Mouse (Mus musculus) neural tube, embryonic 12.5 days (tissue): Measurements from ENCODE around the gene Slc37a1. TPM values are rescaled to one million over a fixed set of nuclear protein-coding genes. Genes with fewer than 3 reads are reported as not detected.

Experiments used
- ATAC-seq: fragments of 200-750 bp; cut with Nextera tagmentation; 2 replicates; pipeline ENCODE4 v1.8.0; 2017; ENCODE audit warnings: low read depth, mild to moderate bottlenecking, moderate TSS enrichment, moderate library complexity; ENCODE audit not compliant: low FRiP score
- H3K27ac ChIP-seq: fragments of 300-500 bp; sonication (generic); 2 replicates; pipeline ENCODE4 v1.5.1; 2016
- H3K27me3 ChIP-seq: fragments of 300-500 bp; sonication (generic); replicated peaks from 2 replicates; pipeline ENCODE4 v1.6.1; 2016; ENCODE audit warnings: mild to moderate bottlenecking
- H3K36me3 ChIP-seq: fragments of 300-500 bp; sonication (generic); 2 replicates; pipeline ENCODE4 v1.6.1; 2016; ENCODE audit warnings: mild to moderate bottlenecking
- H3K4me1 ChIP-seq: fragments of 300-500 bp; sonication (generic); 2 replicates; pipeline ENCODE4 v1.6.1; 2016
- H3K4me2 ChIP-seq: fragments of 300-500 bp; sonication (generic); replicated peaks from 2 replicates; pipeline ENCODE4 v1.6.1; 2016; ENCODE audit warnings: mild to moderate bottlenecking
- H3K4me3 ChIP-seq: fragments of 300-500 bp; sonication (generic); 2 replicates; pipeline ENCODE4 v1.5.1; 2016
- H3K9ac ChIP-seq: fragments of 300-500 bp; sonication (generic); 2 replicates; pipeline ENCODE4 v1.6.1; 2016; ENCODE audit warnings: mild to moderate bottlenecking
- H3K9me3 ChIP-seq: fragments of 300-500 bp; sonication (generic); 2 replicates; pipeline ENCODE4 v1.6.1; 2016; ENCODE audit warnings: mild to moderate bottlenecking
- WGBS: fragments of 180-500 bp; shearing (Covaris S2); methylation state at CpG from one replicate; pipeline ENCODE4 v1.1.7; 2016; 5-methylcytosine and 5-hydroxymethylcytosine counted together
- polyA plus RNA-seq: library from polyadenylated mRNA; unstranded; fragments of >200 nt; fragmentation: Nextera tagmentation; extraction: Ambion mirVana; gene quantifications from 2 replicates; pipeline ENCODE4 v1.2.1, GENCODE M21; 2016

The Slc37a1 gene
- polyA plus RNA-seq, 1 experiment from 2014 or later: 15.9 TPM

GRCm38 (mm10) chr17:31315046-31315792 is 28.6 kb downstream of the Slc37a1 start:
- no peaks in the 10 kb centered on the region for H3K27me3 ChIP-seq
- H3K4me1 ChIP-seq: peaks cover 25% of the 10 kb centered on the region
- no peak overlapping the region for H3K4me3 ChIP-seq
- H3K36me3 ChIP-seq: peaks cover 12% of the 10 kb centered on the region
- H3K9me3 ChIP-seq: no peaks in the 10 kb centered on the region
- no peak overlapping the region for H3K27ac ChIP-seq
- no peak for ATAC-seq
- no peak overlapping the region for H3K4me2 ChIP-seq
- no peak overlapping the region for H3K9ac ChIP-seq
- WGBS: 32% methylated on average over 13 of the region's 13 CpGs

GRCm38 (mm10) chr17:31315993-31316392 is 29.4 kb downstream of the Slc37a1 start:
- Histone ChIP-seq H3K27ac (no peak overlapping the region), H3K9ac (no peak overlapping the region), H3K9me3 (no peaks in the 10 kb centered on the region), H3K36me3 (peaks cover 12% of the 10 kb centered on the region), H3K4me3 (no peak overlapping the region), H3K27me3 (no peaks in the 10 kb centered on the region), H3K4me2 (no peak overlapping the region), H3K4me1 (peaks cover 25% of the 10 kb centered on the region)
- 88% methylated on average over 6 of the region's 6 CpGs for WGBS
- no peak for ATAC-seq

GRCm38 (mm10) chr17:31316998-31317397 is 30.4 kb downstream of the Slc37a1 start:
- WGBS: 96% methylated on average over 3 of the region's 3 CpGs
- Histone ChIP-seq H3K9ac (no peak overlapping the region), H3K4me3 (no peak overlapping the region), H3K9me3 (no peaks in the 10 kb centered on the region), H3K27ac (no peak overlapping the region), H3K4me1 (peaks cover 25% of the 10 kb centered on the region), H3K27me3 (no peaks in the 10 kb centered on the region), H3K36me3 (peaks cover 12% of the 10 kb centered on the region), H3K4me2 (no peak overlapping the region)
- no peak for ATAC-seq

- Histone ChIP-seq H3K9ac (no peak overlapping the region), H3K27ac (no peak overlapping the region), H3K9me3 (no peaks in the 10 kb centered on the region), H3K36me3 (peaks cover 16% of the 10 kb centered on the region), H3K4me3 (no peak overlapping the region), H3K4me1 (peaks cover 19% of the 10 kb centered on the region), H3K27me3 (no peaks in the 10 kb centered on the region), H3K4me2 (no peak overlapping the region)
- ATAC-seq: no peak
- 52% methylated on average over 22 of the region's 22 CpGs for WGBS
These were observed 31.1 kb downstream of the Slc37a1 start for GRCm38 (mm10) chr17:31317521-31318272.

- H3K4me1 ChIP-seq: peaks cover 10% of the 10 kb centered on the region
- H3K27ac ChIP-seq: no peak overlapping the region
- H3K9ac ChIP-seq: no peak overlapping the region
- no peak overlapping the region for H3K4me3 ChIP-seq
- peaks cover 16% of the 10 kb centered on the region for H3K36me3 ChIP-seq
- no peak for ATAC-seq
- 93% methylated on average over 19 of the region's 19 CpGs for WGBS
- no peaks in the 10 kb centered on the region for H3K27me3 ChIP-seq
- H3K4me2 ChIP-seq: no peak overlapping the region
- no peaks in the 10 kb centered on the region for H3K9me3 ChIP-seq
These were observed 32.5 kb downstream of the Slc37a1 start for GRCm38 (mm10) chr17:31318906-31319767.

GRCm38 (mm10) chr17:31321425-31321824 is 34.8 kb downstream of the Slc37a1 start:
- no peaks in the 10 kb centered on the region for H3K9me3 ChIP-seq
- H3K27me3 ChIP-seq: no peaks in the 10 kb centered on the region
- no peak overlapping the region for H3K9ac ChIP-seq
- no peak overlapping the region for H3K4me2 ChIP-seq
- H3K36me3 ChIP-seq: peaks cover 12% of the 10 kb centered on the region; the same call in 1 of the 2 replicates
- no peak overlapping the region for H3K4me3 ChIP-seq
- WGBS: 80% methylated on average over 12 of the region's 12 CpGs
- no peak for ATAC-seq
- H3K4me1 ChIP-seq: peaks cover 5% of the 10 kb centered on the region; the same call in 1 of the 2 replicates
- no peak overlapping the region for H3K27ac ChIP-seq

GRCm38 (mm10) chr17:31322446-31322845 is 35.9 kb downstream of the Slc37a1 start:
- 90% methylated on average over 4 of the region's 4 CpGs for WGBS
- H3K9me3 ChIP-seq: no peaks in the 10 kb centered on the region
- no peaks in the 10 kb centered on the region for H3K27me3 ChIP-seq
- H3K27ac ChIP-seq: no peak overlapping the region
- no peak overlapping the region for H3K4me3 ChIP-seq
- no peak for ATAC-seq
- H3K36me3 ChIP-seq: peaks cover 8% of the 10 kb centered on the region; the same call in 1 of the 2 replicates
- no peak overlapping the region for H3K4me2 ChIP-seq
- no peak overlapping the region for H3K9ac ChIP-seq
- H3K4me1 ChIP-seq: peaks cover 10% of the 10 kb centered on the region; the same call in 1 of the 2 replicates

GRCm38 (mm10) chr17:31323379-31323778 is 36.8 kb downstream of the Slc37a1 start:
- H3K9ac ChIP-seq: no peak overlapping the region
- H3K4me3 ChIP-seq: no peak overlapping the region
- no peak overlapping the region for H3K27ac ChIP-seq
- no peaks in the 10 kb centered on the region for H3K9me3 ChIP-seq
- no peaks in the 10 kb centered on the region for H3K27me3 ChIP-seq
- H3K4me1 ChIP-seq: peaks cover 10% of the 10 kb centered on the region; the same call in 1 of the 2 replicates
- 90% methylated on average over 4 of the region's 4 CpGs for WGBS
- ATAC-seq: no peak
- H3K36me3 ChIP-seq: peaks cover 8% of the 10 kb centered on the region; the same call in 1 of the 2 replicates
- H3K4me2 ChIP-seq: no peak overlapping the region

- H3K27me3 ChIP-seq: no peaks in the 10 kb centered on the region
- peaks cover 10% of the 10 kb centered on the region; the same call in 1 of the 2 replicates for H3K4me1 ChIP-seq
- no peaks in the 10 kb centered on the region for H3K9me3 ChIP-seq
- WGBS: 95% methylated on average over 8 of the region's 8 CpGs
- no peak overlapping the region for H3K9ac ChIP-seq
- peaks cover 6% of the 10 kb centered on the region; the same call in 1 of the 2 replicates for H3K36me3 ChIP-seq
- H3K4me3 ChIP-seq: no peak overlapping the region
- no peak for ATAC-seq
- no peak overlapping the region for H3K27ac ChIP-seq
- no peak overlapping the region for H3K4me2 ChIP-seq
These were observed 37.6 kb downstream of the Slc37a1 start for GRCm38 (mm10) chr17:31324227-31324626.

GRCm38 (mm10) chr17:31325451-31326219 is 39.0 kb downstream of the Slc37a1 start:
- Histone ChIP-seq H3K27me3 (0 out of 2 replicates have a peak, but pooled peaks cover 3% of the 10 kb centered on the region), H3K9me3 (no peaks in the 10 kb centered on the region), H3K9ac (no peak overlapping the region), H3K4me2 (no peak overlapping the region), H3K4me3 (no peak overlapping the region), H3K4me1 (peaks cover 10% of the 10 kb centered on the region; the same call in 1 of the 2 replicates), H3K36me3 (peaks cover 4% of the 10 kb centered on the region; the same call in 1 of the 2 replicates), H3K27ac (no peak overlapping the region; the same call in 1 of the 2 replicates)
- 70% methylated on average over 13 of the region's 13 CpGs for WGBS
- ATAC-seq: no peak

- Histone ChIP-seq H3K4me2 (no peak overlapping the region), H3K4me1 (peaks cover 10% of the 10 kb centered on the region; the same call in 1 of the 2 replicates), H3K36me3 (peaks cover 4% of the 10 kb centered on the region; the same call in 1 of the 2 replicates), H3K27me3 (0 out of 2 replicates have a peak, but pooled peaks cover 3% of the 10 kb centered on the region), H3K9ac (no peak overlapping the region), H3K9me3 (no peaks in the 10 kb centered on the region), H3K4me3 (no peak overlapping the region), H3K27ac (no peak overlapping the region; the same call in 1 of the 2 replicates)
- 31% methylated on average over 9 of the region's 9 CpGs for WGBS
- ATAC-seq: no peak
These were observed 39.7 kb downstream of the Slc37a1 start for GRCm38 (mm10) chr17:31326220-31326852.
